Mouse (Mus musculus) forebrain, embryonic 14.5 days (tissue): ENCODE results near the gene Gpa33. TPM values are rescaled to one million over a fixed set of nuclear protein-coding genes. Genes with fewer than 3 reads are reported as not detected.

Experiments
- ATAC-seq: fragments of 200-750 bp; cut with Nextera tagmentation; 2 replicates; pipeline ENCODE4 v1.8.0; 2017; ENCODE audit warnings: mild to moderate bottlenecking, moderate library complexity
- DNase-seq: peaks from one replicate; pipeline ENCODE4 v3.0.0-alpha.2; 2015; ENCODE audit warnings: low spot score
- H3K27ac ChIP-seq: fragments of 300-500 bp; sonication (generic); 2 replicates; pipeline ENCODE4 v1.5.1; 2014; ENCODE audit warnings: low read depth, mild to moderate bottlenecking, control low read depth, low read length, moderate library complexity
- H3K27me3 ChIP-seq: fragments of 300-500 bp; sonication (generic); replicated peaks from 2 replicates; pipeline ENCODE4 v1.6.1; 2014; ENCODE audit warnings: low read length, control low read depth, mixed read lengths; ENCODE audit not compliant: control insufficient read depth, insufficient read depth
- H3K36me3 ChIP-seq: fragments of 300-500 bp; sonication (generic); 2 replicates; pipeline ENCODE4 v1.6.1; 2014; ENCODE audit warnings: low read length, control low read depth; ENCODE audit not compliant: control insufficient read depth, insufficient read depth
- H3K4me1 ChIP-seq: fragments of 300-500 bp; sonication (generic); 2 replicates; pipeline ENCODE4 v1.6.1; 2014; ENCODE audit warnings: antibody characterized with exemption, low read length, control low read depth; ENCODE audit not compliant: control insufficient read depth, insufficient read depth
- H3K4me2 ChIP-seq: fragments of 300-500 bp; sonication (generic); 2 replicates; pipeline ENCODE4 v1.6.1; 2014; ENCODE audit warnings: mild to moderate bottlenecking, control low read depth, low read length
- H3K4me3 ChIP-seq: fragments of 300-500 bp; sonication (generic); 2 replicates; pipeline ENCODE4 v1.5.1; 2014; ENCODE audit warnings: low read depth, low read length, control low read depth
- H3K9ac ChIP-seq: fragments of 300-500 bp; sonication (generic); 2 replicates; pipeline ENCODE4 v1.6.1; 2014; ENCODE audit warnings: mild to moderate bottlenecking, low read length, control low read depth, moderate library complexity
- H3K9me3 ChIP-seq: fragments of 300-500 bp; sonication (generic); replicated peaks from 2 replicates; pipeline ENCODE4 v1.6.1; 2016; ENCODE audit warnings: low read length, control low read depth, mixed read lengths; ENCODE audit not compliant: control insufficient read depth
- WGBS: fragments of 180-500 bp; shearing (Covaris S2); extraction: QIAGEN DNeasy Blood & Tissue Kit; methylation state at CpG from one replicate; pipeline ENCODE4 v1.1.7; 2014; 5-methylcytosine and 5-hydroxymethylcytosine counted together
- polyA plus RNA-seq: library from polyadenylated mRNA; unstranded; fragments of >200 nt; fragmentation: Nextera tagmentation; extraction: Ambion mirVana; gene quantifications from 2 replicates; pipeline ENCODE4 v1.2.1, GENCODE M21; 2014

Gene Gpa33
- polyA plus RNA-seq, 1 experiment from 2014 or later = not detected

DNA sequence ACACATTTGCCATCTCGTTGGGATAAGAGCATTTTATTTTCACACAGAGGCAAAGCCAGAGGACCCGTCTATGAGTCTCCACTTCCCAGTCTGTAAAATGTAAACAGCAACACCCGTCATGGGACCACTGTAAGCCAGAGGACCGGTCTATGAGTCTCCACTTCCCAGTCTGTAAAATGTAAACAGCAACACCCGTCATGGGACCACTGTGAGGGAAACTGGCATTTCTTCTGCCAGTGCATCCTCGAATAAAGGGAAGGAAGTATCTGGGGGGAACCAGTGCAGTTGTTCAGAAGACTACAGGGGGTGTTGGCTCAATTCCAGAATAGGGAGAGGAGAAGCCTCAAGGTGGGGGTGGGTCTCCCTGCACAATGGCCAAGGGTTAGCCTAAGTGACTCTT, 24.6 kb upstream of the Gpa33 start:
- Histone ChIP-seq H3K4me2 (no peak overlapping the region), H3K4me1 (no peaks in the 10 kb centered on the region), H3K27me3 (no peaks in the 10 kb centered on the region), H3K4me3 (no peak overlapping the region), H3K9ac (no peak overlapping the region), H3K27ac (no peak overlapping the region), H3K36me3 (no peaks in the 10 kb centered on the region), H3K9me3 (no peaks in the 10 kb centered on the region)
- WGBS = 86% methylated on average over 6 of the region's 6 CpGs
- DNase-seq = no peak
- ATAC-seq = no peak

DNA sequence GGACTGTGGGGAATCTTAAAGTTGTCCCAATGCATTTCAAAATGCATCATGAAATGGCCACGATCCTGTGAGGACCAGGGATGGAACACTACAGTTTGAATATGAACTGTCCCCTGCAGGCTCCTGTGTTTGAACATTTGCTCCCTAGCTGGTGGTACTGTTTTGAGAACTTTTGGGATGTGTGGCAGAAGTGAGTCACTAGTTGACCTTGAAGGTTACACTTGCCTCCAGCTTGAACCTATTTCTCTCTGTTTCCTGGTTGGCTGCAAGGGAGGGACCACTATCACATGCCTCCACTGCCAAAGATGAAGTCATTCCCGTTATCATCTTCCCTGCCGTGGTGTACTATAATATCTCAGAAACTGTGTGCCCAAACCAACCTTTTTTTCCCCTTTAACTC, 15.1 kb upstream of the Gpa33 start:
- no peaks in the 10 kb centered on the region for H3K36me3 ChIP-seq
- no peak overlapping the region for H3K4me2 ChIP-seq
- H3K4me3 ChIP-seq = no peak overlapping the region
- no peaks in the 10 kb centered on the region for H3K4me1 ChIP-seq
- H3K27me3 ChIP-seq = no peaks in the 10 kb centered on the region
- no peak overlapping the region for H3K27ac ChIP-seq
- DNase-seq = no peak
- WGBS = 89% methylated on average over 3 of the region's 3 CpGs
- ATAC-seq = no peak
- H3K9me3 ChIP-seq = no peaks in the 10 kb centered on the region
- no peak overlapping the region for H3K9ac ChIP-seq

DNA sequence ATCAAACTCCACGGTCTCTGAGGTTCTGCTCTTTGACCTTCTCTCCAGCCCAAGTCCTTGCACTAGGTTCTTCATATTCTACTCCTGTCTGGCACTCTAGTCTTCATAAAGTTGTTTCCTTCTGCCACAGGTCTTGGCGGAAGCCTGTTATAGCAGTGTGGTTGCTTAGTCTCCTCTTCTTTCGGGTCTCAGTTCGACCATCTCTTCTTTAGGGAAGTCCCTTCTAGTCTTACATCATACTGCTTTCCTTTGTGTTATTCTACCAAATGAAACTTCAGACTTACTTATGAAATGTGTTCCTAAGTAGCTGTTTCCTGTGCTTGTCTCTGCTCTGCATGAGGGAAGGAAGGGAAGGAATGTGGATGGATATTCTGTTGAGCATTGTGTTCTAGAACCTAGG, 14.3 kb upstream of the Gpa33 start:
- no peak overlapping the region for H3K27ac ChIP-seq
- no peak for DNase-seq
- no peak overlapping the region for H3K4me2 ChIP-seq

DNA sequence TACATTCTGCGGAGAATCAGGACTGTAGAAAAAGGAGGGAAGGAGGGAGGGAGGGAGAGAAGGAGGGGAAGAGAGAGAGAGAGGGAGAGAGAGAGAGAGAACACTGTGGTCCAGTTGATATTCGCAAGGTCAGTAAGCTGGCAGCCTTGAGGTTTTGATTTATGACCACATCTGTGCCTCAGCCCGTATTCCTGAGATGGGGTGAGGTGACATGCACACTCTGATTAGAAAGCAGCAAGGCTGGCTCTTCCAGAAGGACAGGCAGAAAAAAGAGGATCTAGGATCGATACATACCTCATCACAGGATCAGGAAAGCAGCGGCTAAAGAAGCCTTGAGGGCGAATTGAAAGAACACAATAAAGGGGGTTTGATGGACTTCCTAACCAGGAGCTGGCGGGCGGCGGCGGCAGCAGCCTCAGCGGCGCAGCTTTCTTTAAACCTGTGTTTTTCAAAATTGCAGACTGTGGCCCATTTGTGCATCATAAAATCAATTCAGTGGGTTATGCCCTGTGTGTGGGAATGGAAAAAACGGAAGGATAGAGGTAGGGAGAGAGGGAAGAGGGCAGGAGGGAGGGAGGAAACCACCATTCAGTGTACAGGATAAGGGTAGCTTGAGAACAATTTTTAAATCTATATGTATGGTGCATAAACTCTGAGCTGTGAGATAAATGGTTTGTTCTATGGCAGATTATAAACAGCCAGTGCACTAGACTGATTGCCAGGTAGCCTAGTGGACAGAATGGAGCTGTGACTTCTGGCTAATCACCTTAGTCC, 12.0 kb upstream of the Gpa33 start:
- H3K9me3 ChIP-seq = no peaks in the 10 kb centered on the region
- no peak overlapping the region for H3K9ac ChIP-seq
- DNase-seq = no peak
- 52% methylated on average over 13 of the region's 13 CpGs for WGBS
- no peaks in the 10 kb centered on the region for H3K36me3 ChIP-seq
- no peaks in the 10 kb centered on the region for H3K4me1 ChIP-seq
- H3K4me2 ChIP-seq = no peak overlapping the region
- H3K4me3 ChIP-seq = no peak overlapping the region
- H3K27ac ChIP-seq = no peak overlapping the region
- no peaks in the 10 kb centered on the region for H3K27me3 ChIP-seq
- no peak for ATAC-seq

More for the DNA sequence above, 14.3 kb upstream of the Gpa33 start:
- H3K9me3 ChIP-seq = no peaks in the 10 kb centered on the region
- H3K9ac ChIP-seq = no peak overlapping the region
- H3K4me1 ChIP-seq = no peaks in the 10 kb centered on the region
- H3K27me3 ChIP-seq = no peaks in the 10 kb centered on the region
- no peak overlapping the region for H3K4me3 ChIP-seq
- no peaks in the 10 kb centered on the region for H3K36me3 ChIP-seq
- 92% methylated on average over 4 of the region's 4 CpGs for WGBS
- no peak for ATAC-seq

DNA sequence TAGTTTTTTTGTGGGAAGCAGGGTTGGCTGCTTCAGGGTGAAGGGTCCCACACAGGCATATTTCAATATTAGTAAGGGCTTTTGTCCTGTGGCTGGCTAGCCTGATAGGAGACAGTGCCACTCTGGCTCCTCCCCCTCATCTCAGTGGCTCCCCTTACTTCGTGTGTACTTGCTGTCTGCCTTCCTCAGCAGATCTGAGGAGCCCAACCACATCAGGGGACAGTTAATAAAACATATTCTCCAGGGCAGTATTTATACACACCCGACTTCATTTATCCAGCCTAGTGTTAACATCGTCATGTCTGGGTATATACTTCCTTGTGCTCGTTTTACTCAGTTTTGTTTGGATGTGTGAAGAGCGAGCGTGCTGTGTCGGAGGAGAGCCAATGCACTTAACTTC, 7.9 kb upstream of the Gpa33 start:
- Histone ChIP-seq H3K36me3 (no peaks in the 10 kb centered on the region), H3K9ac (no peak overlapping the region), H3K27me3 (no peaks in the 10 kb centered on the region), H3K4me3 (no peak overlapping the region), H3K9me3 (no peaks in the 10 kb centered on the region), H3K4me2 (no peak overlapping the region), H3K4me1 (no peaks in the 10 kb centered on the region), H3K27ac (no peak overlapping the region)
- 80% methylated on average over 7 of the region's 7 CpGs for WGBS
- ATAC-seq (no peak), DNase-seq (no peak)

DNA sequence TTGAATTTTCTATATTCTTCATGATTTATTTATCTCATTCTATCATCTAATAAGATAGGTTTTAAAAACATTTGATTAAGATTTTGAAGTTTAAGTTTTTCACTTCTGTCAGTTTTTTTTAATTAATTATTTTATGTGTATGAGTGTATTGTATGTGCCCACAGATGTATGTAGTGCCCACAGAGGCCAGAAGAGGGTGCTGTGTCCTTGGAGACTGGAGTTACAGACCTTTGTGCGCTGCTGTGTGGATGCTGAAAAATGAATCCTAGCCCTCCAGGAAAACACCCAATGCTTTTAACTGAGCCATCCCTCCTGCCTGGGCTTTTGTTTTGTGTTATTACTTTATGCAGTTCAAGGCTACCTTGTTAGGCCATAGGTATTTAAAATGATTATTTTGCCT, 7.0 kb upstream of the Gpa33 start:
- no peaks in the 10 kb centered on the region for H3K27me3 ChIP-seq
- H3K4me2 ChIP-seq = no peak overlapping the region
- H3K4me3 ChIP-seq = no peak overlapping the region
- H3K9ac ChIP-seq = no peak overlapping the region
- no peaks in the 10 kb centered on the region for H3K4me1 ChIP-seq
- ATAC-seq (no peak), DNase-seq (no peak)
- H3K27ac ChIP-seq = no peak overlapping the region
- H3K9me3 ChIP-seq = no peaks in the 10 kb centered on the region
- no peaks in the 10 kb centered on the region for H3K36me3 ChIP-seq
- 93% methylated on average over 1 of the region's 1 CpGs for WGBS

DNA sequence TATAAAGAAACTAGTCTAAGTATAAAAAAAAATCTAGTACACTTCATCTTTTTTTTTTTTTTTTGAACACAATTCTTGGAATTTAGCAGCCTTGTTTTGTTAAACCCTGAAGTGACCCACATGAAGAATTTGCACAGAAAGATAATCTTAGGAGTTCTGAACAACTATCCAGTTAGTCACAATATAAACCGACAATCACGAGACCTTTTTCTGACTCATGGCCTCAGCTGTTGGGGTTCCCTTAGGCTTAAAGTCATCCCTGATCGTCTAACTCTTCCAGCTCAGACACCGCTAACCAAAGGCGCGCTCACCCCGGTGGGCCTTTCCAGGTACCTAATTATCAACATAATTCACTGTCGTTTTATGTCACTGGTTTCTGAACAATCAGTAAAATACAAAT, 6.3 kb upstream of the Gpa33 start:
- H3K4me3 ChIP-seq = no peak overlapping the region
- DNase-seq (no peak), ATAC-seq (no peak)
- no peaks in the 10 kb centered on the region for H3K9me3 ChIP-seq
- H3K27me3 ChIP-seq = no peaks in the 10 kb centered on the region
- H3K36me3 ChIP-seq = no peaks in the 10 kb centered on the region
- H3K4me2 ChIP-seq = no peak overlapping the region
- no peak overlapping the region for H3K27ac ChIP-seq
- 94% methylated on average over 8 of the region's 8 CpGs for whole genome bisulfite sequencing
- no peaks in the 10 kb centered on the region for H3K4me1 ChIP-seq
- no peak overlapping the region for H3K9ac ChIP-seq

DNA sequence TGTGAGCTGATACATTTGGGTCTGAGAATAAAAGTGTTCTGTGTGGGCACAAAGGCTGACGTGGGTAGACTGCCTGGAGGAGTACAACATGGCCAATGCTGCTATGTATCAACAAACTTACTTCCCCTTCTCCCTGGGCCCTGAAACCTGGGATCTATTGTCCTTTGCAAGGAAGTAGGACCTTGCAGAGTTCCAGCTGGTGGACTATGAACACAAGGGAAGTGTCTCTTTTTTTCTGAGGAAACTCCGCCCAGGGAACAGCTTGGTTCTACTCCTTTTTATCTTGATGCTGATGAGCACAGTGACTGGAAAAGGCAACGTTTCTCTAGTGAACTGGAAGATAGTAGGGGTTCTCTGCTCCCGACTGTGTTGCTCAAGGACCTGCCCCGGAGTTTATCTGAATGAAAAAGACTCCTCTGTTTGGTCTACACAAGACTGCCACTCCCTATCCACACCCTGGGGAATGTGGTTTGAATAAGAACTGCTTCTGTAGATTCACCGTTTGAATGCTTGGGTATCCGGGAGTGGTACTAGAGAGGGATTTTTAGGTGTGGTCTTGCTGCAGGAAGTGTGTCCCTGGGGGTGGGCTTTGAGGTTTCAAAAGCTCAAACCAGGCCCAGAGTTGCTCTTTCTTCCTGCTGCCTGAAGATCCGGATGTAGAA, 5.0 kb upstream of the Gpa33 start:
- no peaks in the 10 kb centered on the region for H3K36me3 ChIP-seq
- H3K27ac ChIP-seq = no peak overlapping the region
- no peaks in the 10 kb centered on the region for H3K9me3 ChIP-seq
- ATAC-seq (no peak), DNase-seq (no peak)
- no peaks in the 10 kb centered on the region for H3K4me1 ChIP-seq
- 67% methylated on average over 8 of the region's 8 CpGs for WGBS
- H3K27me3 ChIP-seq = no peaks in the 10 kb centered on the region
- H3K9ac ChIP-seq = no peak overlapping the region
- H3K4me2 ChIP-seq = no peak overlapping the region
- no peak overlapping the region for H3K4me3 ChIP-seq

DNA sequence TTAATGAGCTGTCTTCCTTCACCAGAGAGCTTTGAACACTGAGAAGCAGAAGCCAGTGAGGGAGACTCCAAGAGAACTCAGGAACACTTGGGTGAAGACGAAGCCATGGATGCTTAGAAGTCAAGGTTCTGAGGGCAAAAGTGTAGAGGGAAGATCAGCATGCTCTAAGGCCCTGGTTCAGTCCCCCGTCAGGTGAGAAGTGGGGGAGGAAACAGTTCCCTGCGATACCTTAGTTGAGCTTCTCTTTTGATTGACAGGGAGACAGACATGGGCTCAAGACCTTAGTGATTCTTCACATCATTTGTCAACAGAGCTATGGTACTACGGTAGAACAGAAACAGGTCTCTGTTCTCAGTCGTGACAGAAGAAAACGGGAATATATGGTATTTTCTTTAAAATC, 3.7 kb upstream of the Gpa33 start:
- H3K4me3 ChIP-seq = no peak overlapping the region
- H3K36me3 ChIP-seq = no peaks in the 10 kb centered on the region
- no peaks in the 10 kb centered on the region for H3K4me1 ChIP-seq
- no peak for ATAC-seq
- 94% methylated on average over 6 of the region's 6 CpGs for WGBS
- H3K27me3 ChIP-seq = no peaks in the 10 kb centered on the region
- H3K27ac ChIP-seq = no peak overlapping the region
- H3K9ac ChIP-seq = no peak overlapping the region
- no peaks in the 10 kb centered on the region for H3K9me3 ChIP-seq
- H3K4me2 ChIP-seq = no peak overlapping the region
- DNase-seq = no peak
